Mouse (Mus musculus): ENCODE measurements around the gene Fam20c. TPM values are rescaled to one million over a fixed set of nuclear protein-coding genes. Genes with fewer than 3 reads are reported as not detected.

Fam20c gene
- polyA plus RNA-seq (2017; shearing (Covaris generic)) = 0.09 TPM

DNA sequence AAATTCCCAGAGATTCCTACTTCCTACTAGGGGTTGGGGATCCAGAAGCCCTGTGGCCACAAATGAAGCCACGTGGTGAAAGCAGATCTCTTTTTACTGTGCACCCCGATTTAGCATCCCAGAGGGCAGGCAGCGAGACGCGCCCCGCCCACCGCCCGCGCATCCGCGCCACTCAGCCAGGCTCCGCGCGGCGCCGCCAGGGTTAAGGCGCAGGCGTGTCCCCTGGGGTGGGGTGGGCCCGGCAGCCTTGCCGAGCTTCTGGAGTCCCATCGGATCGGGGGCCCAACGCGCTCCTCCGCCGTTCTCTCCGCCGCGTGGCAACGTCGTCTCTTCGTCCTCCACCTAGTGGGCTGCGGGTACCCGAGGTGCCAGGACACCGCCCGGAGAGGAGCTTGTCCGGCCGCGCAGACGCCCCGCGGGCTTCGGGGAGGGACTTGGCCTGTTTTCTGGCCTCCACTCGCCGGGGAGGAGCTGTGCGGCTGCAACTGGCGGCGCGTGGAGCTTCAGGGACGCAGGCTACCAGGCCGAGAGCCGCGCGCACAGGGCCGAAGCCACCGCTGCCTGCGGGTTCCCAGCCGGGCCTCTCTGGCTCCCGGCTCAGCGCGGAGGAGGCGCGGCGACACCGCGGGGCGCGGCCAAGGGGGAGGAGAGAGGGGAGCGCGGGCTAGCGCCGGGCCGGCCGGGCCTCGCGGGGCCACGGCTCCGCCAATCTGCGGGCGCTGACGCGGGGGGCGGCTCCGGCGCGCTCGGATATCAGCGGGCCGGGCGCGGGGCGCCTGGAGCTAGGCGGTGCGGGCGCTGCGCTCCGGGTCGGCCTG lies at the start of gene Fam20c:
Gene Fam20c (plus strand): TSS at position 212 of the 818 bp plus-strand sequence.

GRCm38 (mm10) chr5:138819780-138820179 lies 65.5 kb downstream of the Fam20c start, which contains the start of gene Gm5294:
Gene Gm5294 (plus strand): TSS chr5:138820080.

Other genes starting within 250 kb of the Fam20c start
- not detected for gene 1700123K08Rik, start 189.8 kb upstream of the Fam20c start, polyA plus RNA-seq (2017; shearing (Covaris generic))
- gene Zfp68, start 134.8 kb upstream of the Fam20c start, polyA plus RNA-seq (2017; shearing (Covaris generic)) = 77.2 TPM
- 2.6 TPM for gene A430033K04Rik, start 131.7 kb upstream of the Fam20c start, polyA plus RNA-seq (2017; shearing (Covaris generic))
- not detected for gene Gm5294, start 65.6 kb downstream of the Fam20c start, polyA plus RNA-seq (2017; shearing (Covaris generic))
- not detected for gene Pdgfa, start 242.9 kb downstream of the Fam20c start, polyA plus RNA-seq (2017; shearing (Covaris generic))

Data from naive thymus-derived CD4-positive, alpha-beta T cell, adult 5 months (primary cell).